Mouse (Mus musculus): ENCODE measurements at regions not wholly inside any gene's neighbourhood (a gene's known extent, or its start where the extent isn't known, plus 50 kb on each side); places are given as distances from the start of the nearest gene placed in this dataset.
"Not testable (repeated sequence)": the region's sequence is repeated elsewhere in the genome, so short reads cannot be mapped to it uniquely, and the experiment has no call there.

- H3K4me1 ChIP-seq (replicated peaks; ENCODE audit: control insufficient read depth, insufficient read depth, low read length): no peaks in the 10 kb centered on the region
- no peaks in the 10 kb centered on the region for H3K27me3 ChIP-seq (ENCODE audit: control insufficient read depth, insufficient read depth, low read length)
- no peaks in the 10 kb centered on the region for H3K36me3 ChIP-seq (ENCODE audit: control insufficient read depth, insufficient read depth, low read length)
- 59% methylated on average over 6 of the region's 6 CpGs for WGBS
- H3K4me3 ChIP-seq (ENCODE audit: control insufficient read depth, insufficient read depth, low read length): no peak overlapping the region
- no peak overlapping the region for H3K27ac ChIP-seq (ENCODE audit: control insufficient read depth, insufficient read depth, low read length)
- DNase-seq: no peak
- TF ChIP-seq POLR2A (IDR thresholded peaks at IDR 0.05; ENCODE audit: control insufficient read depth, extremely low read depth, insufficient read depth, low read length, poor library complexity): no peak
- TF ChIP-seq CTCF (IDR thresholded peaks at IDR 0.05; ENCODE audit: borderline replicate concordance, control insufficient read depth, extremely low read depth, insufficient read depth, low read length, poor library complexity): no peak
Measured at GRCm38 (mm10) chr13:20026612-20027011, 63.8 kb upstream of the Elmo1 start.

- H3K27ac ChIP-seq (ENCODE audit: control insufficient read depth, insufficient read depth, low read length): not testable (repeated sequence)
- WGBS: 96% methylated on average over 16 of the region's 16 CpGs
Measured at GRCm38 (mm10) chr13:20016454-20016853, 73.9 kb upstream of the Elmo1 start.

GRCm38 (mm10) chr13:20012621-20013020, 77.8 kb upstream of the Elmo1 start:
- 87% methylated on average over 3 of the region's 3 CpGs for WGBS
- Histone ChIP-seq H3K27me3 (ENCODE audit: control insufficient read depth, insufficient read depth, low read length) (no peaks in the 10 kb centered on the region), H3K27ac (ENCODE audit: control insufficient read depth, insufficient read depth, low read length) (no peak overlapping the region), H3K4me3 (ENCODE audit: control insufficient read depth, insufficient read depth, low read length) (no peak overlapping the region), H3K36me3 (ENCODE audit: control insufficient read depth, insufficient read depth, low read length) (no peaks in the 10 kb centered on the region), H3K4me1 (replicated peaks; ENCODE audit: control insufficient read depth, insufficient read depth, low read length) (no peaks in the 10 kb centered on the region)
- DNase-seq: no peak
- no peak for TF ChIP-seq POLR2A (IDR thresholded peaks at IDR 0.05; ENCODE audit: control insufficient read depth, extremely low read depth, insufficient read depth, low read length, poor library complexity)
- TF ChIP-seq CTCF (IDR thresholded peaks at IDR 0.05; ENCODE audit: borderline replicate concordance, control insufficient read depth, extremely low read depth, insufficient read depth, low read length, poor library complexity): no peak

More at GRCm38 (mm10) chr13:20016454-20016853, 73.9 kb upstream of the Elmo1 start:
- not testable (repeated sequence) for H3K27me3 ChIP-seq (ENCODE audit: control insufficient read depth, insufficient read depth, low read length); H3K4me1 ChIP-seq (replicated peaks; ENCODE audit: control insufficient read depth, insufficient read depth, low read length); H3K36me3 ChIP-seq (ENCODE audit: control insufficient read depth, insufficient read depth, low read length); DNase-seq; H3K4me3 ChIP-seq (ENCODE audit: control insufficient read depth, insufficient read depth, low read length)

- Histone ChIP-seq H3K27ac (ENCODE audit: control insufficient read depth, insufficient read depth, low read length) (no peak overlapping the region), H3K27me3 (ENCODE audit: control insufficient read depth, insufficient read depth, low read length) (no peaks in the 10 kb centered on the region), H3K4me1 (replicated peaks; ENCODE audit: control insufficient read depth, insufficient read depth, low read length) (no peaks in the 10 kb centered on the region), H3K36me3 (ENCODE audit: control insufficient read depth, insufficient read depth, low read length) (no peaks in the 10 kb centered on the region), H3K4me3 (ENCODE audit: control insufficient read depth, insufficient read depth, low read length) (no peak overlapping the region)
- WGBS: 70% methylated on average over 1 of the region's 1 CpGs
- TF ChIP-seq POLR2A (IDR thresholded peaks at IDR 0.05; ENCODE audit: control insufficient read depth, extremely low read depth, insufficient read depth, low read length, poor library complexity) (no peak), CTCF (IDR thresholded peaks at IDR 0.05; ENCODE audit: borderline replicate concordance, control insufficient read depth, extremely low read depth, insufficient read depth, low read length, poor library complexity) (no peak)
- DNase-seq: no peak
Measured at GRCm38 (mm10) chr13:20009164-20009563, 81.2 kb upstream of the Elmo1 start.

- 100% methylated on average over 2 of the region's 2 CpGs for WGBS
- H3K36me3 ChIP-seq (ENCODE audit: control insufficient read depth, insufficient read depth, low read length): no peaks in the 10 kb centered on the region
- TF ChIP-seq POLR2A (IDR thresholded peaks at IDR 0.05; ENCODE audit: control insufficient read depth, extremely low read depth, insufficient read depth, low read length, poor library complexity) (no peak), CTCF (IDR thresholded peaks at IDR 0.05; ENCODE audit: borderline replicate concordance, control insufficient read depth, extremely low read depth, insufficient read depth, low read length, poor library complexity) (no peak)
- DNase-seq: no peak
- no peak overlapping the region for H3K27ac ChIP-seq (ENCODE audit: control insufficient read depth, insufficient read depth, low read length)
- no peaks in the 10 kb centered on the region for H3K4me1 ChIP-seq (replicated peaks; ENCODE audit: control insufficient read depth, insufficient read depth, low read length)
- no peak overlapping the region for H3K4me3 ChIP-seq (ENCODE audit: control insufficient read depth, insufficient read depth, low read length)
- H3K27me3 ChIP-seq (ENCODE audit: control insufficient read depth, insufficient read depth, low read length): no peaks in the 10 kb centered on the region
Measured at GRCm38 (mm10) chr13:20007561-20007960, 82.8 kb upstream of the Elmo1 start.

- WGBS: 83% methylated on average over 2 of the region's 2 CpGs
- DNase-seq: no peak
- no peak overlapping the region for H3K27ac ChIP-seq (ENCODE audit: control insufficient read depth, insufficient read depth, low read length)
- H3K4me1 ChIP-seq (replicated peaks; ENCODE audit: control insufficient read depth, insufficient read depth, low read length): no peaks in the 10 kb centered on the region
- H3K4me3 ChIP-seq (ENCODE audit: control insufficient read depth, insufficient read depth, low read length): no peak overlapping the region
- TF ChIP-seq CTCF (IDR thresholded peaks at IDR 0.05; ENCODE audit: borderline replicate concordance, control insufficient read depth, extremely low read depth, insufficient read depth, low read length, poor library complexity): no peak
- no peak for TF ChIP-seq POLR2A (IDR thresholded peaks at IDR 0.05; ENCODE audit: control insufficient read depth, extremely low read depth, insufficient read depth, low read length, poor library complexity)
- no peaks in the 10 kb centered on the region for H3K36me3 ChIP-seq (ENCODE audit: control insufficient read depth, insufficient read depth, low read length)
- H3K27me3 ChIP-seq (ENCODE audit: control insufficient read depth, insufficient read depth, low read length): no peaks in the 10 kb centered on the region
Measured at GRCm38 (mm10) chr13:19997606-19998005, 92.8 kb upstream of the Elmo1 start.

- Histone ChIP-seq H3K27me3 (ENCODE audit: control insufficient read depth, insufficient read depth, low read length) (no peaks in the 10 kb centered on the region), H3K4me1 (replicated peaks; ENCODE audit: control insufficient read depth, insufficient read depth, low read length) (no peaks in the 10 kb centered on the region), H3K36me3 (ENCODE audit: control insufficient read depth, insufficient read depth, low read length) (no peaks in the 10 kb centered on the region), H3K4me3 (ENCODE audit: control insufficient read depth, insufficient read depth, low read length) (no peak overlapping the region), H3K27ac (ENCODE audit: control insufficient read depth, insufficient read depth, low read length) (no peak overlapping the region)
- TF ChIP-seq CTCF (IDR thresholded peaks at IDR 0.05; ENCODE audit: borderline replicate concordance, control insufficient read depth, extremely low read depth, insufficient read depth, low read length, poor library complexity): no peak
- TF ChIP-seq POLR2A (IDR thresholded peaks at IDR 0.05; ENCODE audit: control insufficient read depth, extremely low read depth, insufficient read depth, low read length, poor library complexity): no peak
- DNase-seq: no peak
Measured at GRCm38 (mm10) chr13:19975621-19976020, 114.8 kb upstream of the Elmo1 start.

Measured in thymus, adult 2 months (tissue).